Mouse (Mus musculus) kidney, embryonic 15.5 days (tissue): ENCODE measurements around the gene Slc25a26. TPM values are rescaled to one million over a fixed set of nuclear protein-coding genes. Genes with fewer than 3 reads are reported as not detected.

Experiments
- ATAC-seq: fragments of 200-750 bp; cut with Nextera tagmentation; replicated peaks from 2 replicates; pipeline ENCODE4 v1.8.0; 2017; ENCODE audit warnings: moderate TSS enrichment; ENCODE audit not compliant: low FRiP score
- H3K27ac ChIP-seq: fragments of 300-500 bp; sonication (generic); 2 replicates; pipeline ENCODE4 v1.5.1; 2015; ENCODE audit warnings: mild to moderate bottlenecking, inconsistent platforms
- H3K27me3 ChIP-seq: fragments of 300-500 bp; sonication (generic); 2 replicates; pipeline ENCODE4 v1.6.1; 2015; ENCODE audit warnings: inconsistent platforms
- H3K36me3 ChIP-seq: fragments of 300-500 bp; sonication (generic); 2 replicates; pipeline ENCODE4 v1.6.1; 2015; ENCODE audit warnings: inconsistent platforms
- H3K4me1 ChIP-seq: fragments of 300-500 bp; sonication (generic); 2 replicates; pipeline ENCODE4 v1.6.1; 2015; ENCODE audit warnings: inconsistent platforms
- H3K4me2 ChIP-seq: fragments of 300-500 bp; sonication (generic); 2 replicates; pipeline ENCODE4 v1.6.1; 2015; ENCODE audit warnings: moderate library complexity, mild to moderate bottlenecking, inconsistent platforms
- H3K4me3 ChIP-seq: fragments of 300-500 bp; sonication (generic); replicated peaks from 2 replicates; pipeline ENCODE4 v1.5.1; 2015; ENCODE audit warnings: mild to moderate bottlenecking, inconsistent platforms
- H3K9ac ChIP-seq: fragments of 300-500 bp; sonication (generic); 2 replicates; pipeline ENCODE4 v1.6.1; 2015; ENCODE audit warnings: mild to moderate bottlenecking, inconsistent platforms
- H3K9me3 ChIP-seq: fragments of 300-500 bp; sonication (generic); replicated peaks from 2 replicates; pipeline ENCODE4 v1.6.1; 2016; ENCODE audit warnings: inconsistent platforms
- WGBS: fragments of 180-500 bp; shearing (Covaris S2); methylation state at CpG from one replicate; pipeline ENCODE4 v1.1.7; 2015; ENCODE audit warnings: mixed read lengths; 5-methylcytosine and 5-hydroxymethylcytosine counted together
- microRNA-seq: library from miRNA; unstranded; fragments of <30 nt; microRNA quantifications from one replicate; pipeline ENCODE4, GENCODE M21; 2016
- polyA plus RNA-seq: library from polyadenylated mRNA; unstranded; fragments of >200 nt; fragmentation: Nextera tagmentation; extraction: Ambion mirVana; gene quantifications from 2 replicates; pipeline ENCODE4 v1.2.1, GENCODE M21; 2015

Gene Slc25a26
- polyA plus RNA-seq, 1 experiment from 2014 or later, result 11.4 TPM

DNA sequence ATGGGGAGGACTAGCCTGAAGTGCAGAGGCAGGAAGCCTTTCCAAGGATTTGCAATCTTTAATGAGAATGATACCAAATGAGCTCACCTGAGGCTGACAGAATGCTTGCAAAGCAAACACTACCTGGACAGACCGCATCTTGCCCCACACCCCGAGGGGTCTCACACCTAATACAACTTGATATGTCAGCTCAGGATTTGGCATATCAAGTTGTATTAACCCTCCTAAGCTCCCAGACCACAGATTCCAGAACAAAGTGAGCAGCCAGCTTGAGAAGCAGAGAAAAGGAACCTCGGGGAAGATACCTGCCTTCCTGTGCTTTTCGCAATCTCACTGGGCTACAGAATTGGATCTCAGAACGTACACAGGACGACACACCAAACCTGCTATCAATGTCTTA, 146.8 kb downstream of the Slc25a26 start:
- no peak overlapping the region for H3K4me3 ChIP-seq
- H3K4me1 ChIP-seq, result peaks cover 61% of the 10 kb centered on the region
- H3K36me3 ChIP-seq, result no peaks in the 10 kb centered on the region
- H3K9me3 ChIP-seq, result no peaks in the 10 kb centered on the region
- no peak overlapping the region for H3K9ac ChIP-seq
- 0 out of 2 replicates have a peak overlapping the region, but pooled peaks have one; percentile 88 for H3K27ac ChIP-seq
- H3K27me3 ChIP-seq, result no peaks in the 10 kb centered on the region
- 88% methylated on average over 6 of the region's 6 CpGs for WGBS
- no peak overlapping the region for H3K4me2 ChIP-seq
- ATAC-seq, result no peak

DNA sequence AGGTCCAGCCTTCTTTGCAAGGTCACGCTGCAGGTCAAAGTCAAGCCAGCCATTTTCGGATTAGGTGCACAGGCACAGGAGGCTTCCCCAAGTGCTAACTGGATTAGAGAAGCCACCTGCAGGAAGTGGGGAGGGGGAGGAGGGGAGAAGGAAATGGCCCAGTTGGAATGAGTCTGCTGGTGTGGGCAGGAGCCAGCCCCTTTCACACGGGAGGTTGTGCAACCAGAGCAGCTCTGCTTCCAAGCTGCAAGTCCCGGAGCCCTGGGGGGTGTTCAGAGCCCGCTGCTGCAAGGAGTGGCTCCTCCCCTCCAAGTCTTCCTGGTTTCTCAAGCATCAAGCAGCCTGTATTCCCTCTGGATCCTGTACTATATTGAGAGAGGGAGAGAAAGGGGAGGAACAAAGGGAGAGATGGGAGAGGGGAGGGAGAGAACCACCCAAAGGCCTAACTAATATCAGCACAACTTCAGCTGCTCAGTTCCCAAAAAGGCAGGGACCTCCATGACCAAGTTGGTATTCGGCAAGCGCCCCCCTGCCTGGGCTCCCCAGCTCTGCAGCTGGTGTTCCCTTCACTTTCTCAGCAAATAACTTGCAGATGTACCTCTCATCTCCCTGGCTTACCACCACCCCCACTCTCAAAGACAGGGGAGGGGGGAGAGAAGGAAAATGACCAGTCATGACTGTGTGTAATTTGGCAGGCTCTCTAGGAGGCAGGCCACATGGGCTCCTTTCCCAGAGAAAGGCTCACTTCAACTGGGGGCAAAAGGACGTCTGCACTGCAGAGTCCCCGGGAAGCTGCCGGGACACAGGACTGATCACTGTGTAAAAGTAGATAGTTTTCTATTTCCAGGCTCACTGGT, 147.7 kb downstream of the Slc25a26 start:
- no peaks in the 10 kb centered on the region for H3K27me3 ChIP-seq
- WGBS, result 18% methylated on average over 10 of the region's 10 CpGs
- peak overlapping the region; percentile 17; the same call in 1 of the 2 replicates for H3K9ac ChIP-seq
- peak overlapping the region; percentile 88 for H3K27ac ChIP-seq
- H3K4me2 ChIP-seq, result peak overlapping the region; percentile 28; the same call in 1 of the 2 replicates
- no peak overlapping the region for H3K4me3 ChIP-seq
- H3K9me3 ChIP-seq, result no peaks in the 10 kb centered on the region
- H3K4me1 ChIP-seq, result peaks cover 70% of the 10 kb centered on the region
- H3K36me3 ChIP-seq, result no peaks in the 10 kb centered on the region
- ATAC-seq, result peak; percentile 82

DNA sequence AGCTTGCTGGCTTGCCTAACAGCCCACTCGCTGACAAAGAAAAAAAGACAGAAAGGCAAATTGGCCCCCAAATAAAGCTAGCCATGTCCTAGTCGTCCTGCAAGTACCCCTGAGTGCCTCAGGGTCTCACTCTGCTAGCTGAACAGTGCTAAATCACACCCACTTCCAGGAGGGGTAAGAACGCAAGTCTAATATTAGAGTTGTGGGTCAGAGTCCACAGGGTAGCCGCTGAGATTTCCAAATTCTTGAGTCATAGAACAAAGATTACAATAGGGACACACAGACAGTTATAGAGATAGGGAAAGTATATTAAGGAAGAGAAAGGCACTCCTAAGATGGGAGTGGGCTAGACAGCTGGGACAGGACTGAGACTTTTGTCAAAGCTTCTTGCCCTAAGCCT, 148.4 kb downstream of the Slc25a26 start:
- Histone ChIP-seq H3K9ac (peak overlapping the region; percentile 17; the same call in 1 of the 2 replicates), H3K4me2 (no peak overlapping the region), H3K27ac (peak overlapping the region; percentile 88), H3K36me3 (no peaks in the 10 kb centered on the region), H3K9me3 (no peaks in the 10 kb centered on the region), H3K27me3 (no peaks in the 10 kb centered on the region), H3K4me1 (peaks cover 77% of the 10 kb centered on the region), H3K4me3 (no peak overlapping the region)
- 42% methylated on average over 4 of the region's 4 CpGs for WGBS
- no peak for ATAC-seq

DNA sequence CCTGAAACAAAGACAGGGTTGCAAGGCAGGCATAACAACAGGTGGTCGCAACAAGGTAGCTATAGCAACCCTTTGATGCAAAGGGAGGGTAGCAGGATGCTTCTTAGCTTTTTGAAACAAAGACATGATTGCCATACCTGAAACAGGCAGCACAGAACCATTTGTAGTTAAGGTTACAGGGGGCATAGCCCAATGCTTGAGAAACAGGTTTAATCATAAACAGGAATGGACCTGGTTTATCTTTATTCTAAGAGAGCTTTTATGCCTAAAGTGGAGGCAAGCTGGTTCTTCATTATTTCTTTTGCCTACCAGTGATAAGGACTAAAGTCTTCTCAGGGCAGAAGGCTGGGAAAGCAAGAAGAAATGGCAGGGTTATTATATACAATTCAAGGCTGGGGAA, 149.5 kb downstream of the Slc25a26 start:
- H3K27me3 ChIP-seq, result no peaks in the 10 kb centered on the region
- ATAC-seq, result no peak
- no peaks in the 10 kb centered on the region for H3K9me3 ChIP-seq
- no peak overlapping the region for H3K4me3 ChIP-seq
- H3K36me3 ChIP-seq, result no peaks in the 10 kb centered on the region
- no peak overlapping the region for H3K9ac ChIP-seq
- WGBS, result 68% methylated on average over 1 of the region's 1 CpGs
- peaks cover 79% of the 10 kb centered on the region for H3K4me1 ChIP-seq
- no peak overlapping the region for H3K4me2 ChIP-seq
- H3K27ac ChIP-seq, result no peak overlapping the region

DNA sequence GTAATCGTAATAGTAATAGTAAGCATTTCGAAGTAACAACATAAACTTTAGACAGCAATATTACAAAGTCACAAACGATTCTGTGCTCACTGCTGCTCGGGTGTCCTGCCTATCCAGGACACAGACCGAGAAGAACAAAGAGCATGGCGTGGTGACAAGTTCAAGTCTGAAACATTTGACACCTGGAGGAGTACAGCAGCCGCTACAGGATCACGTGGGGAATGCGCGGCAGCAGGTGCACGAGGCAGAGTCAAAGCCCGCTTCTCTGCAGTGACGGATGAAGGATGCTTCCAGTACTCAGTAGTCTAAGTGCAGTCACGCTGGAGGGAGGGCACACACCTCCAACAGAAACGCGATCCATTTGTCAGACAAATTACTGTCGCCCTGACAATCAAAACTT, 151.4 kb downstream of the Slc25a26 start:
- Histone ChIP-seq H3K9me3 (no peaks in the 10 kb centered on the region), H3K27me3 (no peaks in the 10 kb centered on the region), H3K9ac (no peak overlapping the region), H3K27ac (no peak overlapping the region), H3K4me2 (no peak overlapping the region), H3K4me1 (peaks cover 87% of the 10 kb centered on the region), H3K4me3 (no peak overlapping the region), H3K36me3 (no peaks in the 10 kb centered on the region)
- ATAC-seq, result no peak
- 68% methylated on average over 17 of the region's 17 CpGs for whole genome bisulfite sequencing

- H3K9ac ChIP-seq, result no peak overlapping the region
- no peaks in the 10 kb centered on the region for H3K36me3 ChIP-seq
- H3K27ac ChIP-seq, result peak overlapping the region; percentile 75
- H3K9me3 ChIP-seq, result no peaks in the 10 kb centered on the region
- no peak for ATAC-seq
- H3K4me1 ChIP-seq, result peaks cover 87% of the 10 kb centered on the region
- no peaks in the 10 kb centered on the region for H3K27me3 ChIP-seq
- no peak overlapping the region for H3K4me3 ChIP-seq
- 45% methylated on average over 6 of the region's 6 CpGs for WGBS
- H3K4me2 ChIP-seq, result no peak overlapping the region
Measured at GRCm38 (mm10) chr6:94652659-94653213, 152.6 kb downstream of the Slc25a26 start.

- no peak overlapping the region for H3K4me2 ChIP-seq
- H3K4me1 ChIP-seq, result peaks cover 87% of the 10 kb centered on the region
- no peaks in the 10 kb centered on the region for H3K27me3 ChIP-seq
- no peaks in the 10 kb centered on the region for H3K36me3 ChIP-seq
- 54% methylated on average over 10 of the region's 10 CpGs for WGBS
- peak; percentile 41 for ATAC-seq
- H3K27ac ChIP-seq, result peak overlapping the region; percentile 75
- H3K9me3 ChIP-seq, result no peaks in the 10 kb centered on the region
- no peak overlapping the region for H3K9ac ChIP-seq
- H3K4me3 ChIP-seq, result no peak overlapping the region
Measured at GRCm38 (mm10) chr6:94653388-94654316, 153.5 kb downstream of the Slc25a26 start.

Small RNAs within 50 kb of the gene (microRNA-seq; reads per million reads assigned to microRNA genes)
- not detected for gene Mir7041

Other genes starting within 250 kb of the Slc25a26 start
- gene Magi1, start 216.4 kb upstream of the Slc25a26 start, polyA plus RNA-seq, result 9.8 and 10.2 TPM in 2 replicates
- 7.3 and 8.1 TPM in 2 replicates for gene Lrig1, start 199.8 kb downstream of the Slc25a26 start, polyA plus RNA-seq